Mouse (Mus musculus) liver, embryonic 14.5 days (tissue): ENCODE data around the gene Dnmt3a. TPM values are rescaled to one million over a fixed set of nuclear protein-coding genes. Genes with fewer than 3 reads are reported as not detected.

Experiments
- ATAC-seq: fragments of 200-750 bp; cut with Nextera tagmentation; 2 replicates; pipeline ENCODE4 v1.8.0; 2017; ENCODE audit warnings: moderate number of reproducible peaks, mild to moderate bottlenecking, moderate library complexity; ENCODE audit not compliant: insufficient read depth
- DNase-seq, 3 experiments: peaks; one replicate each; pipeline ENCODE4 v3.0.0-alpha.2; 2012 to 2013; ENCODE audit warnings: low read depth in 3 of 3, low spot score in 3 of 3
- H3K27ac ChIP-seq: fragments of 300-500 bp; sonication (generic); 2 replicates; pipeline ENCODE4 v1.5.1; 2014; ENCODE audit warnings: moderate library complexity, mild to moderate bottlenecking, control low read depth, inconsistent platforms
- H3K27me3 ChIP-seq: fragments of 300-500 bp; sonication (generic); 2 replicates; pipeline ENCODE4 v1.6.1; 2014; ENCODE audit warnings: mild to moderate bottlenecking, low read length, moderate library complexity; ENCODE audit not compliant: control insufficient read depth, insufficient read depth
- H3K36me3 ChIP-seq: fragments of 300-500 bp; sonication (generic); replicated peaks from 2 replicates; pipeline ENCODE4 v1.6.1; 2014; ENCODE audit warnings: low read depth; ENCODE audit not compliant: control insufficient read depth, insufficient read depth
- H3K4me1 ChIP-seq, 2 experiments: fragments of 200-500 bp in 1 of 2; fragments of 300-500 bp in 1 of 2; sonication (generic) in 1 of 2; replicated peaks; 2 replicates each; pipeline ENCODE4 v1.6.1; 2012 to 2014; ENCODE audit warnings: antibody characterized with exemption in 1 of 2, inconsistent platforms in 1 of 2, low read length in 1 of 2; ENCODE audit not compliant: control insufficient read depth in 2 of 2, insufficient read depth in 2 of 2
- H3K4me2 ChIP-seq: fragments of 300-500 bp; sonication (generic); 2 replicates; pipeline ENCODE4 v1.6.1; 2014; ENCODE audit warnings: low read depth, mild to moderate bottlenecking, control low read depth, moderate library complexity
- H3K4me3 ChIP-seq, 2 experiments: fragments of 200-500 bp in 1 of 2; fragments of 300-500 bp in 1 of 2; sonication (generic) in 1 of 2; 2 replicates each; pipeline ENCODE4 v1.5.1; 2012 to 2014; ENCODE audit warnings: low read depth in 2 of 2, low read length in 2 of 2, mild to moderate bottlenecking in 2 of 2, control low read depth in 1 of 2, inconsistent platforms in 1 of 2, moderate library complexity in 1 of 2; ENCODE audit not compliant: insufficient read depth in 1 of 2
- H3K9ac ChIP-seq: fragments of 300-500 bp; sonication (generic); replicated peaks from 2 replicates; pipeline ENCODE4 v1.6.1; 2014; ENCODE audit warnings: mild to moderate bottlenecking, control low read depth, moderate library complexity
- H3K9me3 ChIP-seq: fragments of 300-500 bp; sonication (generic); 2 replicates; pipeline ENCODE4 v1.6.1; 2016; ENCODE audit warnings: low read length, mixed read lengths; ENCODE audit not compliant: control insufficient read depth
- CTCF ChIP-seq: IDR thresholded peaks from 2 replicates; pipeline ENCODE4 v1.5.1; 2016; ENCODE audit warnings: antibody characterized with exemption, low read depth, control low read depth
- EP300 ChIP-seq: IDR thresholded peaks from 2 replicates; pipeline ENCODE4 v1.6.1; 2016; ENCODE audit warnings: antibody characterized with exemption, low read depth
- WGBS: fragments of 180-500 bp; shearing (Covaris S2); extraction: QIAGEN DNeasy Blood & Tissue Kit; methylation state at CpG from one replicate; pipeline ENCODE4 v1.1.7; 2014; ENCODE audit not compliant: insufficient replicate concordance; 5-methylcytosine and 5-hydroxymethylcytosine counted together
- polyA plus RNA-seq, 2 experiments: library from polyadenylated mRNA; depleted of rRNA in 1 of 2; stranded (reverse) in 1 of 2; unstranded in 1 of 2; fragments of >200 nt; fragmentation: Nextera tagmentation in 1 of 2; extraction: Ambion mirVana in 1 of 2; gene quantifications; 2 replicates each; pipeline versions ENCODE4 v1.2.1 to v1.2.3; 2012 to 2014

Dnmt3a gene
- polyA plus RNA-seq, 2 experiments: 5.3 to 12.8 TPM

DNA sequence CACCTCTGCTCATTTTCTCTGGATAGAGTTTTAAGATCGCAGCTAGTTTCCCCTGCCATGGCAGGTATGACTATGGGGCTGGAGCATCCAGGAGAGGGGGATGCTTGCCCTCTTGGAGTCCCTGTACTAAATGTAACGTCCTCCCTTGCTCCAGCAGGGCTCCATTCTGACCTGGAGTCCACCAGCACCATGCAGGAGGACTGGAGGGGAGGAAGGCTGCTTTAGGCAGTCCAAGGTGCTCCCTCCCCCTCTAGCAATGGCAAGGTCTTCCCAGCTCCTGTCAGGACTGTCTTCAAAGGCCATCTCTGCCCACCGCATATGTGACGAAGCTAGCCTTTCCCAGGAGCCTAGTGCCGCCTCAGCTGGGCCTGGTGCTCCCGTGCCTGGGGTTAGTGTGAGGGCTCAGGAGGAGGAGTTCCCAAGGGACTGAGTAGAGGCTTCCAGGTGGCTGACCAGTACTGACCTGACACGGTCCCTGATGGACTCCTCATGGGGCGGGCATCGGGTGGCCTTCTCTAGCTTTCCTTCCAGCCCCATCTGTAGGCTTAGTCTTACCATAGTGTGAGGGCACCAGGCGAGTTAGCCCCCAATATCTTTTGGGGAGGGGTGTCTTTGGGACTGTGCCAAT is 104.8 kb downstream of the Dnmt3a start:
- no peaks in the 10 kb centered on the region for H3K4me1 ChIP-seq
- no peaks in the 10 kb centered on the region for H3K27me3 ChIP-seq
- no peaks in the 10 kb centered on the region for H3K9me3 ChIP-seq
- TF ChIP-seq EP300: no peak
- no peak for TF ChIP-seq CTCF
- DNase-seq (no peak), ATAC-seq (no peak)
- H3K4me2 ChIP-seq: no peak overlapping the region
- WGBS: 61% methylated on average over 10 of the region's 10 CpGs
- no peak overlapping the region for H3K4me3 ChIP-seq
- H3K27ac ChIP-seq: no peak overlapping the region
- no peak overlapping the region for H3K9ac ChIP-seq
- H3K36me3 ChIP-seq: peaks cover 5% of the 10 kb centered on the region

DNA sequence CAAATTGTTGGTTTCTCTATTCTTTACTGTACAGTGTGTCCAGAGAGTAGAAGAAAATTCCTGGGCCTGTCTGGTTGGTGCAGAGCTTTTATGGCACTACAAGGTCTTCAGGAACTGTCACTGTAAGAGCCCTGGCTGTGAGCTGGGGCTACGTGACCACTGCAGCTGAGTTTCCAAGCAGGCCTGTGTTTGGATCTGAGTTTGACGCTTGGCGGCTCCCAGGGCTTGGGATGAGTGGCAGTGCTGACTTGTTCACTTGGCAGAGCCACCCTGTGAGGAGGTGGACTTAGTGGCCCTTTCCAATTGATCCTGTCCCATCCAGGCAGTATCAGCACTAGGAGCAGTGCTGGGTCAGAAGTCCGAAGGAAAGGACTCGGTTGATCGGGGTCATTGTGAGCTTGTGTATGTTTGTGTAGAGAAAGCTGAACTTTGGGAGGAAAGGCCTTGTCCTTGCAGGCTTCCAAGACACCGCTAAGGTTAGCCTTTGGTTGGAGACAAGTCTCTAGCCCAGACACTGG is 106.1 kb downstream of the Dnmt3a start:
- Histone ChIP-seq H3K9me3 (no peaks in the 10 kb centered on the region), H3K9ac (no peak overlapping the region), H3K4me1 (no peaks in the 10 kb centered on the region), H3K27me3 (no peaks in the 10 kb centered on the region), H3K27ac (no peak overlapping the region), H3K4me2 (no peak overlapping the region), H3K4me3 (no peak overlapping the region), H3K36me3 (peaks cover 5% of the 10 kb centered on the region)
- DNase-seq: no peak
- WGBS: 71% methylated on average over 7 of the region's 7 CpGs
- ATAC-seq: no peak
- TF ChIP-seq CTCF (no peak), EP300 (no peak)

DNA sequence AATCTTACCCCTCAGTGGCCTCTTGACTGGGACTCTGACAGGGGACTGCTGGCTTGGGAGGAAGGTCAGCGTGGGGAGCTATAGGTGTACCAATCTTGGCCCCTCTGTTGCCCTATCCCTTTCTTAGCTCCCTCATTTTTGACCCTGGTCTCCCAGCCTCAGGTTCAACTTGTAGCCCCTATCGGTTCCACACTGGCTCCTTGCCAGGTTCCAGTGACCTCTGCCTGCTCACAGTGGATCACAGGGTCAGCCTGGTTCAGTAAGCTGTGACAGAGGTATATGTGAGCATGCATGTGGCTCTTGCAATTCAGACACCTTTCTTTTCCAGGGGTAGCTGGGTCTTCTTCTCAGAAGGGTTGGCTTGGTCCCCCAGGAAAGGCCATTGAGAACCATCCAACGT is 110.0 kb downstream of the Dnmt3a start:
- Histone ChIP-seq H3K4me3 (no peak overlapping the region), H3K36me3 (no peaks in the 10 kb centered on the region), H3K4me2 (no peak overlapping the region), H3K27me3 (no peaks in the 10 kb centered on the region), H3K9ac (no peak overlapping the region), H3K4me1 (peaks cover 0 to 2% of the 10 kb centered on the region in 2 experiments; a peak in 1 of 4 replicates), H3K9me3 (no peaks in the 10 kb centered on the region), H3K27ac (no peak overlapping the region)
- ATAC-seq: 0 out of 2 replicates have a peak, but pooled peaks have one; percentile 23
- no peak for TF ChIP-seq CTCF
- TF ChIP-seq EP300: no peak
- 70% methylated on average over 3 of the region's 3 CpGs for WGBS
- no peak for DNase-seq

DNA sequence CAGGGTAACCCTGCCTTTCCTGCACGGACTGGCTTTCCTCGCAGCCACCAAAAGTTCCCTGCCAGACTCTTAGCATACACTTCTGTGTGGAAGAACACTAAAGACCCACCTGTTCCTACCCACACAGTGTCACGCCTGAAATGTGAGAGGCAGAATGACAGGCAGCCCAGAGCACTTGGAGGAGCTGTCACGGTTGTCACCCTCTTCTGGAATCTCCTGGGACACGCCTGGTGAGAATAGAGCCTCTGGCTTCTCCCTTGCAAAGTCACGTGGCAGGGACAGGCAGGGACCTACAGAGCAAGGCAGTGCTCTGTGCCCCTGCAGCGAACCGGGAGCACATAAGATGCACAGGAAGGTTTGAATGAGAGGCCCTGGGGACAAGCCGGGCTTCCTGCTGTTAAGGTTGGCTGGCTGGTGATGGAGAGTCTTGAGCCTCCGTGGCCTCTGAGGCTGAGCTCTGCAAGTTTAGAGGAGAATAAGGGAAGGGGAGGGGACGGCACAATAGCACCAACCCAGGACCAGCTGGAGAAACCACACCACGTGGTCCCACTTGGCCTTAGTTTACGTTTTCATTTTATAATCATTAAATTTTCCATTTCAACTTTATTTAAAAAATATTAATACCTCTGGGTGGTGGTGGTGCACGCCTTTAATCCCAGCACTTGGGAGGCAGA is 112.0 kb downstream of the Dnmt3a start:
- TF ChIP-seq EP300 (no peak), CTCF (no peak)
- Histone ChIP-seq H3K27me3 (no peaks in the 10 kb centered on the region), H3K9me3 (no peaks in the 10 kb centered on the region), H3K4me3 (no peak overlapping the region), H3K4me2 (no peak overlapping the region), H3K4me1 (peaks cover 0 to 2% of the 10 kb centered on the region in 2 experiments; a peak in 1 of 4 replicates), H3K27ac (no peak overlapping the region), H3K9ac (no peak overlapping the region), H3K36me3 (no peaks in the 10 kb centered on the region)
- DNase-seq (no peak), ATAC-seq (no peak)
- 30% methylated on average over 14 of the region's 14 CpGs for WGBS

DNA sequence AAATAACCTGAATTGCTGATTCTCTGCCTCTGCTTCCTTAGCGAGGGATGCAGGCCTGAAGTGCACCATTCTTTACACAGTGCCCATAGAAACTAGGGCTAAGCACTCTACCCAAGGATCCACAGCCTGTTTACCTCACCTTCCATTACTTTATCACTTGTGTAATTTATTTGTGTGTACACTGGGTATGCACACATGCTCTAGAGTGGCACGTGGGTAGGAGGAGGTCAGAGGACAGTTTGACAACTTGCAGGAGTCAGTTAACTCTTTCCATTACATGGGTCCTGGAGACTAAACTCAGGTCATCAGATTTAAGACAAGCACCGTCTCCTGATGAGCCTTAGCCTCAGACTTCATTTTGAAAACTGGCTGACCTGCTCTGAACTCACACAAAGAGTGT is 112.8 kb downstream of the Dnmt3a start:
- DNase-seq (no peak), ATAC-seq (0 out of 2 replicates have a peak, but pooled peaks have one; percentile 17)
- Histone ChIP-seq H3K27me3 (no peaks in the 10 kb centered on the region), H3K27ac (no peak overlapping the region), H3K4me3 (no peak overlapping the region), H3K4me1 (peaks cover 0 to 2% of the 10 kb centered on the region in 2 experiments; a peak in 1 of 4 replicates), H3K9ac (no peak overlapping the region), H3K9me3 (no peaks in the 10 kb centered on the region), H3K4me2 (no peak overlapping the region), H3K36me3 (no peaks in the 10 kb centered on the region)
- TF ChIP-seq EP300: no peak
- 57% methylated on average over 3 of the region's 3 CpGs for WGBS
